Mouse (Mus musculus) myocyte (in vitro differentiated cells): Measurements from ENCODE around the gene Lhx9. TPM values are rescaled to one million over a fixed set of nuclear protein-coding genes. Genes with fewer than 3 reads are reported as not detected.

ENCODE experiments used
- H3K27me3 ChIP-seq: one replicate; pipeline ENCODE4 v1.6.1; 2011; ENCODE audit not compliant: control insufficient read depth, insufficient read depth, insufficient read length
- H3K36me3 ChIP-seq: one replicate; pipeline ENCODE4 v1.6.1; 2011; ENCODE audit not compliant: control insufficient read depth, insufficient read depth
- H3K4me2 ChIP-seq: one replicate; pipeline ENCODE4 v1.6.1; 2011; ENCODE audit warnings: low read depth, control low read depth
- H3K4me3 ChIP-seq: one replicate; pipeline ENCODE4 v1.5.1; 2011; ENCODE audit warnings: mild to moderate bottlenecking, control low read depth, moderate library complexity
- H3K79me2 ChIP-seq: one replicate; pipeline ENCODE4 v1.6.1; 2011; ENCODE audit not compliant: control insufficient read depth, insufficient read depth
- H3ac ChIP-seq: one replicate; pipeline ENCODE4 v1.6.1; 2011; ENCODE audit not compliant: control insufficient read depth, insufficient read length
- CEBPB ChIP-seq: IDR thresholded peaks from 2 replicates; pipeline ENCODE4 v1.6.1; 2011; ENCODE audit warnings: mild to moderate bottlenecking, moderate library complexity; ENCODE audit not compliant: poor library complexity, insufficient read depth, severe bottlenecking
- E2F4 ChIP-seq: IDR thresholded peaks from one replicate; pipeline ENCODE4 v1.6.1; 2011; ENCODE audit warnings: mild to moderate bottlenecking, control low read depth, moderate library complexity; ENCODE audit not compliant: insufficient read depth
- MAX ChIP-seq: IDR thresholded peaks from one replicate; pipeline ENCODE4 v1.6.1; 2011; ENCODE audit warnings: low read depth, mild to moderate bottlenecking, control low read depth
- MYOD1 ChIP-seq, 3 experiments: IDR thresholded peaks; one replicate each; pipeline ENCODE4 v1.6.1; 2011; ENCODE audit warnings: control low read depth in 2 of 3, low read depth in 2 of 3, mild to moderate bottlenecking in 2 of 3, moderate library complexity in 1 of 3; ENCODE audit not compliant: insufficient read length in 2 of 3, control insufficient read depth in 1 of 3
- MYOG ChIP-seq, 3 experiments: IDR thresholded peaks; one replicate each; pipeline ENCODE4 v1.6.1; 2011; ENCODE audit warnings: control low read depth in 2 of 3, low read depth in 2 of 3, mild to moderate bottlenecking in 2 of 3; ENCODE audit not compliant: insufficient read length in 2 of 3, control insufficient read depth in 1 of 3, insufficient read depth in 1 of 3
- POLR2A ChIP-seq: IDR thresholded peaks from one replicate; pipeline ENCODE4 v1.6.1; 2011; ENCODE audit warnings: low read depth, mild to moderate bottlenecking, control low read depth, moderate library complexity; ENCODE audit not compliant: insufficient read length
- POLR2AphosphoS2 ChIP-seq: IDR thresholded peaks from one replicate; pipeline ENCODE4 v1.6.1; 2011; ENCODE audit warnings: low read depth, control low read depth; ENCODE audit not compliant: insufficient read length
- REST ChIP-seq: IDR thresholded peaks from one replicate; pipeline ENCODE4 v1.6.1; 2011; ENCODE audit warnings: mild to moderate bottlenecking, control low read depth, moderate library complexity; ENCODE audit not compliant: insufficient read depth, insufficient read length
- SRF ChIP-seq: IDR thresholded peaks from one replicate; pipeline ENCODE4 v1.6.1; 2011; ENCODE audit warnings: low read depth; ENCODE audit not compliant: control insufficient read depth, insufficient read length
- TCF12 ChIP-seq: IDR thresholded peaks from one replicate; pipeline ENCODE4 v1.6.1; 2011; ENCODE audit warnings: mild to moderate bottlenecking, control low read depth; ENCODE audit not compliant: poor library complexity, insufficient read depth, severe bottlenecking
- TCF3 ChIP-seq: IDR thresholded peaks from one replicate; pipeline ENCODE4 v1.6.1; 2011; ENCODE audit warnings: low read depth, control low read depth; ENCODE audit not compliant: insufficient read length
- USF1 ChIP-seq: IDR thresholded peaks from one replicate; pipeline ENCODE4 v1.6.1; 2011; ENCODE audit warnings: low read depth, mild to moderate bottlenecking, control low read depth, moderate library complexity
- polyA plus RNA-seq: library from polyadenylated mRNA; unstranded; fragments of >200 nt; fragmentation: generic; extraction: Trizol; gene quantifications from one replicate; pipeline ENCODE4 v1.2.1, GENCODE M21; 2012; ENCODE audit warnings: missing spikeins

The Lhx9 gene
- polyA plus RNA-seq, 1 experiment: 0.14 TPM

- no peaks in the 10 kb centered on the region for H3K79me2 ChIP-seq
- H3ac ChIP-seq: no peak overlapping the region
- no peak for TF ChIP-seq MYOG (IDR thresholded peaks at IDR 0.05; ENCODE audit: control insufficient read depth in 1 of 3, insufficient read depth in 1 of 3, insufficient read length in 2 of 3, low read depth in 2 of 3)
- no peak for TF ChIP-seq CEBPB
- TF ChIP-seq POLR2A: no peak
- no peak for TF ChIP-seq TCF12
- no peak for TF ChIP-seq TCF3
- no peak for TF ChIP-seq REST
- no peak for TF ChIP-seq SRF
- TF ChIP-seq MAX: no peak
- TF ChIP-seq POLR2AphosphoS2: no peak
- TF ChIP-seq MYOD1 (IDR thresholded peaks at IDR 0.05; ENCODE audit: control insufficient read depth in 1 of 3, insufficient read length in 2 of 3, low read depth in 2 of 3): no peak
- no peak for TF ChIP-seq USF1
- TF ChIP-seq E2F4: no peak
- H3K27me3 ChIP-seq: no peaks in the 10 kb centered on the region
- H3K4me2 ChIP-seq: peak overlapping the region; percentile 75
- peak overlapping the region; percentile 44 for H3K4me3 ChIP-seq
- no peaks in the 10 kb centered on the region for H3K36me3 ChIP-seq
Measured at GRCm38 (mm10) chr1:138842756-138843155, 5.6 kb downstream of the Lhx9 start.

GRCm38 (mm10) chr1:138842315-138842714 is 6.1 kb downstream of the Lhx9 start:
- TF ChIP-seq MYOD1 (IDR thresholded peaks at IDR 0.05; ENCODE audit: control insufficient read depth in 1 of 3, insufficient read length in 2 of 3, low read depth in 2 of 3) (no peak), POLR2AphosphoS2 (no peak)
- Histone ChIP-seq H3ac (no peak overlapping the region), H3K4me2 (peak overlapping the region; percentile 75), H3K27me3 (no peaks in the 10 kb centered on the region), H3K79me2 (no peaks in the 10 kb centered on the region), H3K4me3 (peak overlapping the region; percentile 44), H3K36me3 (no peaks in the 10 kb centered on the region)

GRCm38 (mm10) chr1:138841306-138842095 is 6.9 kb downstream of the Lhx9 start:
- Histone ChIP-seq H3ac (no peak overlapping the region), H3K36me3 (no peaks in the 10 kb centered on the region), H3K27me3 (no peaks in the 10 kb centered on the region), H3K79me2 (no peaks in the 10 kb centered on the region), H3K4me2 (peak overlapping the region; percentile 75), H3K4me3 (peak overlapping the region; percentile 44)
- no peak for TF ChIP-seq POLR2A
- TF ChIP-seq POLR2AphosphoS2: no peak
- no peak for TF ChIP-seq USF1
- TF ChIP-seq TCF12: no peak

GRCm38 (mm10) chr1:138840440-138841305 is 7.7 kb downstream of the Lhx9 start:
- no peaks in the 10 kb centered on the region for H3K27me3 ChIP-seq
- H3K36me3 ChIP-seq: no peaks in the 10 kb centered on the region
- H3K79me2 ChIP-seq: no peaks in the 10 kb centered on the region
- peak overlapping the region; percentile 75 for H3K4me2 ChIP-seq
- H3ac ChIP-seq: no peak overlapping the region
- TF ChIP-seq POLR2A (no peak), MYOG (IDR thresholded peaks at IDR 0.05; ENCODE audit: control insufficient read depth in 1 of 3, insufficient read depth in 1 of 3, insufficient read length in 2 of 3, low read depth in 2 of 3) (no peak), TCF12 (no peak), SRF (no peak), POLR2AphosphoS2 (no peak), MAX (no peak), CEBPB (no peak), MYOD1 (IDR thresholded peaks at IDR 0.05; ENCODE audit: control insufficient read depth in 1 of 3, insufficient read length in 2 of 3, low read depth in 2 of 3) (no peak), E2F4 (no peak), TCF3 (no peak), REST (no peak), USF1 (no peak)
- peak overlapping the region; percentile 44 for H3K4me3 ChIP-seq
